Mouse (Mus musculus): ENCODE data around the gene Mfng.

GRCm38 (mm10) chr15:78789721-78790323 is 16.5 kb upstream of the Mfng start:
- TF ChIP-seq HCFC1 (IDR thresholded peaks at IDR 0.05; ENCODE audit: borderline replicate concordance, insufficient read depth, low read length), result no peak
- no peak for TF ChIP-seq MAFK (IDR thresholded peaks at IDR 0.05; ENCODE audit: insufficient read depth, low read depth, low read length)
- TF ChIP-seq ZC3H11A (IDR thresholded peaks at IDR 0.05; ENCODE audit: borderline replicate concordance, low read depth, low read length), result no peak
- no peak for TF ChIP-seq ZNF384 (IDR thresholded peaks at IDR 0.05; ENCODE audit: low read depth, low read length)
- no peak for TF ChIP-seq CHD2 (IDR thresholded peaks at IDR 0.05; ENCODE audit: low read depth, low read length)

All from ES-E14 (cell line).